Mouse (Mus musculus) spleen, postnatal 10 days (tissue): ENCODE data around the gene Pde4d.
A peak's percentile ranks its signal among the peaks of the same experiment; 100 is the strongest.

Experiments
- DNase-seq, 2 experiments: peaks; one replicate each; pipeline ENCODE4 v3.0.0; 2021 to 2022; ENCODE audit warnings: low spot score in 2 of 2

Gene Pde4d

DNA sequence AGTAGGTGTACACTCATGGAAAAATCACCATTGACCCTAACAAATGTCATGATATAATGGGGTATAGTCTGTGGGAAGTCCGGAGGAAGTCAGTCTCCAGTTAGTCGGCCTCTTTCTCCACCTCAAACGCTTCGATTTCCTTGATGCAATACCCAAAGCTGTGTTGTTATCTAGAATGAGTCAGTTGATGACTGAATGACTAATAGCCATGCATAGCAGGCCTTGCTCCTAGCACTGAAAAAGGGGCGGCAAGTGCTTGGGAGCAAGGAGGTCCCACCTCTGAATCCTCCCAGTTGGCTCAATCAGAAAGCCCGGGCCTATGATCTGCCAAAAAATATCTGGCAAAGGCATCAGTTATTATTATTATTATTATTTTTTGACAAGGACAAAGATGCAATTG lies 1209.4 kb downstream of the Pde4d start:
- no peak for DNase-seq

- no peak for DNase-seq
Measured at GRCm38 (mm10) chr13:109661345-109661744, 1211.6 kb downstream of the Pde4d start.

GRCm38 (mm10) chr13:109662099-109662498 lies 1212.4 kb downstream of the Pde4d start:
- DNase-seq: no peak

GRCm38 (mm10) chr13:109662731-109663130 lies 1213.0 kb downstream of the Pde4d start:
- no peak for DNase-seq

GRCm38 (mm10) chr13:109664956-109665802 lies 1215.4 kb downstream of the Pde4d start:
- DNase-seq: no peak

- peak in 1 of 2 experiments; percentile 27 for DNase-seq
Measured at GRCm38 (mm10) chr13:109665803-109666403, 1216.2 kb downstream of the Pde4d start.

DNA sequence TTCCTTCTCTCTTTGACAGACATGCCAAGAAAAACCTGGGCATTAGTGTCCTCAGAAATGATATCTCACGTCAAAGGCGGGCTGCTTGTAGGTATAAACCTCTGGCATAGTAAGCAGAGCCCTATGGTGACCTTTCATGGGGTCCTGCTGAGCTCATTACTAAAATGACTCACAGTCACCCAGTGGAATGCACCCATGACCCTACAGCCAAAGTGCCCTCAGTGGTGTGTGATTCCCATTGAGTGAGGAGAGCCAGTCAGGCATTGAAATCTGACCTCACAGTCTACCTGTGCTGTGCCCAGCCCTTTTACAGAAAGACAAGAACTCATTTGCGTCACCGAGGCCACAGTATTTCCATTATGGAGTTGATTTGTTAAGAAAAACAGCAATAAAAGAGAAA lies 1220.2 kb downstream of the Pde4d start:
- DNase-seq: no peak

- no peak for DNase-seq
Measured at GRCm38 (mm10) chr13:109671589-109672347, 1222.0 kb downstream of the Pde4d start.

DNA sequence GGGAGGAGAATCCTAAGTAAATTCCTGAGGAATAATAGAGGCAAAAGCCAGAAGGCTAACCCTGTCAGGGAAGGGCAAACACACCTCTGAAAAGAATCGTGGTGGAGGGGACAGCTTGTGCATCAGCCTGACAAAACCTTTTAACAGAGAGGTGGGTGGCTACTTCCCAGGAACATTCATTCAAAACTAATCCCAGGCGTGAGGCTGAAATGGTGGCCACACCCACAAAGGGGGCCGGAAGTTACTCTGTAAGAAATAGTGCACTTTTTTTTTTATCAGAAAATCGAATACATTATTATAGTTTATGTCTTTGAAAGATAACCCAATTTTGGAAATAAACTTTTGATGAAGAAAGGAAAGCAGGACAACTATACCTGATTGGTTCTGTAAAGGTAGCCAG lies 1227.3 kb downstream of the Pde4d start:
- no peak for DNase-seq

GRCm38 (mm10) chr13:109677617-109678016 lies 1227.9 kb downstream of the Pde4d start:
- DNase-seq: no peak

GRCm38 (mm10) chr13:109678991-109679390 lies 1229.2 kb downstream of the Pde4d start:
- no peak for DNase-seq

DNA sequence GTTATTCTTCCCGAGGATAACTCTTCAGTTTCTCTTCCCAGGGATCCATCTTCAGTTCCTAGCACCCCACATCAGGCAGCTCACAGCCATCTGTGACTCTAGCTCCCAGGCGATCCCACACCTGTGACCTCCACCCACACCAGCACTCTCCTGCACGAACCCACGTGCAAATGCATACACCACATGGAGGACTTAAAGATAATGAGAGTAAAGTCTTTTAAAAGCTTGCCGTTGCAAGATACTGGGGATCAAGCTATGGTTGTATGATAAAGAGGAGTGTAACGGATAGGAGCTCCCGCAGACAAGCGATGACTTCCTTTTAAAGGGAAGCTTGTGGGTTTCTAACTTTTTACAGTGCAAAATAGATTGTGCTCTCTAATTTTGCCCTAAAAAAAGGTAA lies 1230.5 kb downstream of the Pde4d start:
- DNase-seq: no peak

DNA sequence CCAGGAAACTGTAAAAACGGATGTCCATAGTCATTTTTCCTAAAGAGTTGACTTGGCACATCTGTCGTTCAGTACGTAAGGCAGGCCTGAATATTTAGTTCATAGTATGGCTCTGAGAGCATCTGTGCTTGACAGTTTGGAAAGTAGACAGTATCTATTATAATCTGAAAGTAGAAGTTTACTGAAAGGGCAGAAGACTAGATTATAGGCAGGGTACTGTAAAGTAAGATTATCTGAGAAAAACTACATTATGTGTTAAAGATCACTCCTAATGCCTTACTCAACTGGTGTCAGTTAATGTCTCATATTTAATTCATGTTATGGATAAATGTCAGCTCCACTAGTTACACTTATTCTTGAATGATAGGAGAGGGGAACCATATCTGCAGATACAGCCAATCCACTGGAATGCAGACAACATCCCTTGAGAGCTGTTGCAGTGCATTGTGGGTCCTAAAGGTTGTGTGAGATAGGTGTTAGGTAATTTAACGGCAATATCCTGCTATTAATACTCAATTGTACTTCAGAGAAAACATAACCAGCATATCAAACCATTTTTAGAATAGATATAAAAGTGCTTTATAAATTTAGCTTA lies 1232.0 kb downstream of the Pde4d start:
- no peak for DNase-seq

- no peak for DNase-seq
Measured at GRCm38 (mm10) chr13:109683001-109683400, 1233.3 kb downstream of the Pde4d start.

- DNase-seq: no peak
Measured at GRCm38 (mm10) chr13:109684985-109685295, 1235.2 kb downstream of the Pde4d start.

DNA sequence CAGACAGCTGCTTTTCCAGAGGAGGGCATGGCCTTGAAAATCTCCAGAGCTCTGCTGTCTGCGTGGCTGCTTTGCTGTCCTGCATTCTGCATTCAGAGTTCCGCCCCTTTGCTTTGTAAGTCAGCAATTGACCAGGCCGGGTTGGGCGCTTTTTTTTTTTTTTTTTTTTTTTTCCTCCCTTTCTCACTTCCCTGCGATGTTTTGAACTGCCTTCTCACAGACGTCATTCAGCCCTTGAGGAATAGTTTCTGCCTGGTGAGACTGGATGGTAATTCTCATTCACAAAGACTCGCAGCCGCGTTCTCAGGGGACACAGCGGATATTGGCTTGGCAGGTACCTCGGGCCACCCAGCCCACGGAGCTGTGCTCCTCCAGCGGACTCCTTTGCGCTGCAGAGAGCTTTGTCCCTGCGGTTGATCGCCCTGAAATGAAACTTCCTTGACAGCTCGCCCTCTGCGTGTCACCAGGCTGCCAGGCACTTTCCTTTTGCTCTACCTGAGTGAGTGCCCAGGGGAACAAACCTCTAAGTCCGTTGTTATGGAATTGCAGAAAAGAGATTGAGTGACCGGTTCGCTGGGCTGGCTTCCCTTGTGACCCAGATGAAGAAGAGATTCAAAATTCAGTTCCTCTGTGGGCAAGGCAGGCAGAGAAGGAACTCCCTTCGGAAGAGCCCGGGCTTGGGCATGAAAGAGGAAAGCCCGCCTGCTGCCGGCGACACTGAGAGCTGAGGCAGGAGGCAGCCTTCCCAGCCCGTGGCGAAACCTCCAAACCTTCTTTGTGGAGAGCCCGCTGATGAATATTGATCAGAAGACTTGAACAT lies 1235.8 kb downstream of the Pde4d start:
- DNase-seq: peak; percentile 66 to 74

DNA sequence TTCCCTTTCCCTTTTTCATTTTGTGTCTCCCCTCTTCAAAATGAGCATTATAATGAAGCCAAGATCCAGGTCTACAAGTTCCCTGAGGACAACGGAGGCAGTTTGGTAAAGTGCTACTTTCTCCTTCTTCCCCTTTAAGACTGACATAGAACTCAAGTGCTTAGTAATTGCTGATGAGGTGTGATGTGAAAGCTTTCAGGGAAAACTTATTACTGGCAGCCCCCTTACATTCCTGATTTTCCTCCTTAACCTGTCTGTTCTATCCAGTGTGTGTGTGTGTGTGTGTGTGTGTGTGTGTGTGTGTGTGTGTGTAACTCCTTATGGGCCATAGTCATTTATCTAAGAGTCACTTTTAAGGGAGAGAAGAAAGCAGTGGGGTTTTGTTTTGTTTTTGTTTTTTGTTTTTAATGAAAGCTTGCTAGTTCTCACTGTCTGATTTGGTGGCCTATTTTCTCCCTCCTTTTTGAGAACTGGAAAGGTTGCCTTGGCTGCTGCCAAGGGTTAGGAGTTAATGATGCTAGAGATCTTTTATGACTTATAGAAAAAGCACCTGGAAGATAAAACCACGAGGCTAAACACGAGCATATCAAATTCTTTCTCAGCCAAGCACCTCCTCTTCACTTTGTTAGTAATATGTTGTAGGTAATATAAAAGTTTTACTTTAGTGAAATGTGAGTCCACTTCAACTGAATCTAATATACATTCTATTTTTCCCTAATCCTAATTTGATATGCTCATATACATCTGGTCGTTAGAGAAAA lies 1236.5 kb downstream of the Pde4d start:
- DNase-seq: no peak

- DNase-seq: no peak
Measured at GRCm38 (mm10) chr13:109686906-109687305, 1237.2 kb downstream of the Pde4d start.

DNA sequence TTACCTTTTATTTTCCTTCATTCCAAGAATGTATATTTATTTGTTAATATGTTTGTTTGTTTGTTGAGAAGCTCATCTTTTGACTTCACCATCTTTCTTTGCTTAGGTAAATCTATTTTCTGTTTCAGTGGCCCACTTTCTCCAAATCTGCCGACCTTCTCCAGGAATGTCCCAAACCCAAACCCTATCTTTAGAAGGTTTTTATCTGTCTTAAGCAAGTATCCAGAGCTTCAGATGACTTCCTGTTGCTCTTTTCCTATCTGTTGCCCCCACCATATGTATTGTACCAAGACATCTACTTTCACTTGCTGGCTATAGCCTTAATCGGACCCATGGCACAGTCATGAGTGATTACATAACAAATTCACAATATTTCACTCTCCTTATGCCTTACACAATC lies 1238.4 kb downstream of the Pde4d start:
- no peak for DNase-seq

DNA sequence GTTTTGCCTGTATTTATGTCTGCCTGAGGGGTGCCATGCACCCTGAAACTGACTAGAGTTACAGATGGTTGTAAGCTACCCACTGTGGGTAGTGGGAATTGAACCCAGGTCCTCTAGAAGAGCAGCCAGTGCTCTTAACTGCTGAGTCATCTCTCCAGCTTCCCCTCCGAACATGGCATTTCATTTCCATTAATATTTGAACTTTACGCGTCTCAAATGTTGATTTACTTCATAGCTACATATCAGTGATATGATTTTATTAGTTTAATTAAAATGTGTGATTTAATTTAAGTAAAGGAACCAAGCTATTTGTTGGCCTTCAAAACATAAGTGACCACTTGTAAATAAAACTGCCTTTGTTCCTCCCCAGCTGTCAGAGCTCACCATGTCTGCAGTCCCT lies 1239.4 kb downstream of the Pde4d start:
- DNase-seq: no peak

DNA sequence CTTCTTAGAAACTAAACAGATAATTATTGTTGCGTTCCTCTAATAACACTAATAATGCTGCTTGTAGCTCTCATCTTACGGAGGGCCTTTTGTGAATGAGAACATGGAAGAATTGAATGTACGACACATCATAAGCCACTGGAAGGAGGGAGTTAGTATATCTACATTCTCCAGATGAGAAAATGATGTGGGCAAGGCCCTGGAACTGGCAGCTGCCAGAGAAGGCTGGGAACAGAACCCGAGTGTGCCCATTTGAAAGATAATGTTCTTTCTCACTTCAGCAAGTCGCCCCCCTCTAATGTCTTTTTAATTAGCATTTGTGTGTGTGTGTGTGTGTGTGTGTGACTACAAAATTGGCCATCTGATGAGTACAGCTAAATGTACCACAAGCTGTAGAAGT lies 1240.8 kb downstream of the Pde4d start:
- no peak for DNase-seq
